8 mouse cellular contexts compared by ENCODE assay signal in genomic region chr13:114679703-114680378, GRCm38 (mm10).
DNase-seq lines count a peak whose midpoint lies in the region; ATAC-seq and TF ChIP-seq lines count a peak whose summit lies in the region.
"Had no signal": no experiment of that assay in that cellular context is flagged by ENCODE, and none has a peak within 500 bp of the region (broad histone marks: within the 10 kb centered on the region; RNA-seq: fewer than 3 reads in every experiment).

No protein-coding gene starts in this region.

- 60% methylated on average over 5 of the region's 5 CpGs for WGBS in lung, adult 2 months

- TF ChIP-seq POLR2A in lung, adult 2 months (IDR thresholded peaks at IDR 0.05; ENCODE audit: borderline replicate concordance, extremely low read depth, low read depth, low read length), result no peak

- TF ChIP-seq CTCF in lung, adult 2 months (IDR thresholded peaks at IDR 0.05; ENCODE audit: insufficient read depth, low read length), result no peak
- no peak for TF ChIP-seq CTCF in Patski (IDR thresholded peaks at IDR 0.05)

- POLR2A ChIA-PET in Patski (lab: Charles Lee), result interaction anchor here (1.4 to 5.6 kb wide), 3 partner anchors 219 to 226 kb away, joined by 5 to 49 read pairs (median 7); partner anchors contain the start of gene Fst

- CTCF ChIA-PET in Patski (lab: Charles Lee), result interaction anchor here (1.0 to 1.2 kb wide), 3 partner anchors 24 to 156 kb away, joined by 3 read pairs; no protein-coding TSS in a partner anchor

- H3K4me1 ChIP-seq in lung, adult 2 months (ENCODE audit: control insufficient read depth, insufficient read depth, low read length), result no peaks in the 10 kb centered on the region; the same call in 1 of the 2 replicates

- peak; percentile 41 for ATAC-seq in Patski
- peak; percentile 43; the same call in 1 of the 2 replicates for ATAC-seq in megakaryocyte progenitor cell, adult 5-6 weeks (replicated peaks; ENCODE audit: poor library complexity)
- ATAC-seq in inflammation-experienced regulatory T-cells, adult 6 months, result no peak

- H3K27me3 ChIP-seq in Patski, result no peaks in the 10 kb centered on the region
- H3K27me3 ChIP-seq: limb, embryonic 12.5 days had no signal

- intact Hi-C loops in left cerebral cortex, postnatal 4 days (cut with DNase I), result no loop called here

- in situ Hi-C loops in Patski (cut with MboI; ENCODE audit: low pct_unique_long_range_greater_than_20kb), result loop anchor here (5.0 kb wide), 2 partner anchors 77 to 603 kb away; no protein-coding TSS in a partner anchor

- peak; percentile 3 for DNase-seq in lung, adult 2 months
- no peak for DNase-seq in lung, postnatal 4 days
- no peak for DNase-seq in Patski (ENCODE audit: low read depth, low spot score)
- DNase-seq in kidney, postnatal 4 days, result peak; percentile 12 to 44
- DNase-seq in left cerebral cortex, postnatal 4 days, result no peak

- no peak overlapping the region for H3K4me3 ChIP-seq in lung, adult 2 months (replicated peaks; ENCODE audit: extremely low read depth, low read depth, low read length)
- H3K4me3 ChIP-seq: limb, embryonic 12.5 days had no signal

Comparison
In these comparisons a context has a peak if more than half of its experiments do, and no peak if none do; other contexts are left out.
1. DNase-seq: peak in lung, adult 2 months (single experiment) and kidney, postnatal 4 days (2 of 2); none in lung, postnatal 4 days (0 of 2), Patski (single experiment) and left cerebral cortex, postnatal 4 days (single experiment).